In genomic region chr3:89043359-89043758, GRCm38 (mm10) we compare ENCODE assay signal across 22 mouse cellular contexts. TPM values are rescaled to one million over a fixed set of nuclear protein-coding genes. Genes with fewer than 3 reads are reported as not detected.
"Had no signal": no experiment of that assay in that cellular context is flagged by ENCODE, and none has a peak within 500 bp of the region (broad histone marks: within the 10 kb centered on the region; RNA-seq: fewer than 3 reads in every experiment).

No protein-coding gene starts in this region.

- DNase-seq: gastrocnemius, postnatal 14 days; heart, adult 2 months; heart, postnatal 10 days; heart, postnatal 4 days; kidney, adult 18-20 months; kidney, adult 8-10 months; kidney, postnatal 10 days; kidney, postnatal 25 days; kidney, postnatal 4 days; left cerebral cortex, postnatal 4 days had no signal

- ATAC-seq: hindbrain, embryonic 16.5 days; inflammation-experienced regulatory T-cells, adult 6 months; intestine, embryonic 15.5 days; intestine, postnatal 0 days; liver, embryonic 12.5 days had no signal

RNA-seq across cellular contexts. Expression of gene Gm43738, which starts 57.5 kb away (rescaled TPM):
- total RNA-seq: gastrocnemius, adult 18-20 months; gastrocnemius, adult 8-10 months; gastrocnemius, postnatal 14 days; heart, adult 2 months; heart, postnatal 10 days; heart, postnatal 25 days; heart, postnatal 4 days; layer of hippocampus, postnatal 25 days; left cerebral cortex, adult 18-20 months; left cerebral cortex, postnatal 25 days; left cerebral cortex, postnatal 4 days; liver, adult 2 months had no signal
